Mouse (Mus musculus): ENCODE data around the gene Abcf3.

GRCm38 (mm10) chr16:20551691-20552090 is 3.3 kb downstream of the Abcf3 start:
- TF ChIP-seq GATA1 (IDR thresholded peaks at IDR 0.05; ENCODE audit: low read length) (no peak), TAL1 (IDR thresholded peaks at IDR 0.05; ENCODE audit: low read length) (no peak)
